Mouse (Mus musculus): ENCODE measurements around the gene C330007P06Rik. TPM values are rescaled to one million over a fixed set of nuclear protein-coding genes. Genes with fewer than 3 reads are reported as not detected.

C330007P06Rik gene
- total RNA-seq, 2 experiments from 2014 or later: 39.2 to 41.0 TPM

DNA sequence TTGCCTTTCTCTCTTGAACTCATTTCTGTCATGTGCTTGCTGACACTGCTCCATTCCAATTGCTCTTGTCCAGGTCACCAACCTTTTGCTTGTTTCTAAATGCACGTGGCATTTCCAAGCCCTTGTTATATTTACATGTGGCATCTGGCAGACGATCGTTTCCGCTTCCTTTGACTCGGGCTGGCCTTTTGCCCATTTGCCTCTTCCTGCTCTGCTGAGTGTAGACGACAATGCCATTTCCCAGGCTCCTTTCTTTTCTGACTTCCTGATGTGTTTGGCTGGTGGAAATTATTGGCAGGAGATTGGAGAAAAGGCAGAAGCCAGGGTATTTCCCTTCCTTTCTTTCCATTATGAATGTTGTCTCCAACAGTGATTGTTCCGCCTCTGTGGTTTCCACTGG, 34.5 kb downstream of the C330007P06Rik start:
- DNase-seq (ENCODE audit: low spot score in 2 of 2): no peak

DNA sequence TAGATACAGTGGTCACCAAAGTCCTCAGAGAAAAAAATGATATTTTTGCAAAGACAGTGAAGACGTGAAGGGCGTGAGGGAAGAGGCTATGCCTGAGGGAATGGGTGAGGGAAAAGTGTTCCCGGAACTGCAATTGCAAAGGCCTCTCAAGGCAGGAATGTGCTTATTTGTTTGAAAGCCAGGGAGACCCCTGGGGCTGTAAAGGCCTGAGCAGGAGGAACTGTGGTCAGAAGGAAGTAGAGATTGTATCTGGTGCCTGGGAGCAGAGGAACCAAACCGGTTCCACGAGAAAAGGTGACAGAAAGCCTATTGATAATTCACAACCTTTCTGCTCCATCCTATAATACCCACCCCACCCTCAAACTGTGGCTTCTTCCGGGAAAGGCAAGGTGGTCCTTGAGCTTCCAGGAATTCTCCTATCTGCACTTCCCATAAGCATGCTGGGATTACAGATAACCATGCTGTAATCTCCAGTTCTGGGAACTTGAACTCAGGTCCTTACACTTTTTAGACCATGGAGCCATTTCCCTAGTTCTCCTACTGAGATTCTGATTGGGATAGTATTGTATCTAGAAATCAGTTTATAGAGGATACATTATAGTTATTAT, 36.7 kb downstream of the C330007P06Rik start:
- no peak for DNase-seq (ENCODE audit: low spot score in 2 of 2)

GRCm38 (mm10) chrX:36833397-36834084, 40.4 kb downstream of the C330007P06Rik start:
- peak; percentile 18 to 24 for DNase-seq (ENCODE audit: low spot score in 2 of 2)

DNA sequence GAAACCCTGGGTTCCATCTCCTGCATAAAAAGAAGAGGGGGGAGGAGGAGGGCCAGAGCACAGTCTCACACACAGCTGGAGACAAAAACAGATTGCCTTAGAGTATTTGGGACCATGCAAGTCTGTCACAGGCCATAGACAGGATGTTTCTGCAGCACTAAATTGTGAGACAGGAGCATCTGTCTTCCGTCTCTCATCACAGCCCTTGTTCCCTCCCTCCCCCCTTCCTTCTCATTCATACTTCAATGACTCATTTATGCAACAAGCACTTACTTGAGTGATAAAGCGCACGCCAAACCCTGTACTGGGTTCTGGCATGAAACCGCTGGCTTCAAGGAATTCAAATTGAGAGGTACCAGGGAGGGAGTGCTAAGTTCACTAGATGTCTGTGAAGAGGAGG, 42.3 kb downstream of the C330007P06Rik start:
- no peak for DNase-seq (ENCODE audit: low spot score in 2 of 2)

DNA sequence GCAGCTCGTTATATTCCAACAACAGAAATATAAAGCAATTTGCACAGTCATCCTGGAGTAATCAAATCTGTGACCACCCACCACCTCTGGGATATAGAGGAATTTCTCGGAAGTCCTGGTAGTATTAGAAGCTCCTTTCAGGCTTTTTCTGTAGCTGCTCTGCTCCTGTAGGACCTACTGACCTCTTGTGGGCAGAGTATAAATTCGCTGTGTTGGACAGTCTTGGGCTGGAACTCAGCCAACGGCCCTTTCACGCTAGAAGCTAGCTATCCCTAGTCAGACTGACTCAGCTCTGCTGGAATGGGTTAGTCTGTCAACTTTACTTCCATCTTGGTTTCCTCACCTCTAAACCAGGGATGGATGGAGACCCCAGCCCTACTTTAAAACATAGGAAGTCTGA, 43.6 kb downstream of the C330007P06Rik start:
- DNase-seq (ENCODE audit: low spot score in 2 of 2): peak in 1 of 2 experiments; percentile 26

DNA sequence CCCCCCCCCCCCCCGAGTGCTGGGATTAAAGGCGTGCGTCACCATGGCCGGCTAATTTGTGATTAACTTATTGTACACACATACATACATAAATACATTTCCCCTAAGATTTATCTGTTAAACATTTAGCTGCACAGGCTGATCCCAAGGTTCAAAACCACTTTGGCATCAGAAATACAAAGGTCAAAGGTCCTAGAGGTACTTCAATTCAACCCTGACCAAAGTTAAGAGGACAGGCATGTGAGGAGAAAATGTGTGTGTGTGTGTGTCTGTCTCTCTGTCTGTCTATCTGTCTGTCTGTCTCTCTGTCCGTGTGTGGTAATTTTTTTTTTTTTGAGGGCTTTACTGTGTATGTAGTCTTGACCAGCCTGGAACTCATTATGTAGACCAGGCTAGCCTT, 47.0 kb downstream of the C330007P06Rik start:
- no peak for DNase-seq (ENCODE audit: low spot score in 2 of 2)

DNA sequence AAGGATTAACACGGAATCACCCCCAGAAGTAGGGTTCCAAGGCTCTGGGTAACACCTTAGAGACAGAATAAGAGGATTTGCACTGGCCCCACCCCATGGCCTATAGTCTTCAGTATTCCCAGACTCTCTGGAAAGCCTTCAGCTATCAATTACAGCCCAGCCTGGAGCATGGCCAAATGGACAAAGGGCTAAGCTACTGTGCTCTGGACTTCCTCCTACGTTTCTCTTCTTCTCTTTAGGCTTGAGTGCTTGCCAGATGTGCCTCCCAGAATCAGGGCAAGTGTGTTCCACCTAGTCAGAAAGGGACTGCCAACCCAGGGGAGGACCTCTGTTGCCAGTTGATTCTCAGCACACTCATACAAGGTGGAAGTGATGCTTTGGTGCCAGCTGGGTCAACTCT, 48.9 kb downstream of the C330007P06Rik start:
- DNase-seq (ENCODE audit: low spot score in 2 of 2): no peak

DNA sequence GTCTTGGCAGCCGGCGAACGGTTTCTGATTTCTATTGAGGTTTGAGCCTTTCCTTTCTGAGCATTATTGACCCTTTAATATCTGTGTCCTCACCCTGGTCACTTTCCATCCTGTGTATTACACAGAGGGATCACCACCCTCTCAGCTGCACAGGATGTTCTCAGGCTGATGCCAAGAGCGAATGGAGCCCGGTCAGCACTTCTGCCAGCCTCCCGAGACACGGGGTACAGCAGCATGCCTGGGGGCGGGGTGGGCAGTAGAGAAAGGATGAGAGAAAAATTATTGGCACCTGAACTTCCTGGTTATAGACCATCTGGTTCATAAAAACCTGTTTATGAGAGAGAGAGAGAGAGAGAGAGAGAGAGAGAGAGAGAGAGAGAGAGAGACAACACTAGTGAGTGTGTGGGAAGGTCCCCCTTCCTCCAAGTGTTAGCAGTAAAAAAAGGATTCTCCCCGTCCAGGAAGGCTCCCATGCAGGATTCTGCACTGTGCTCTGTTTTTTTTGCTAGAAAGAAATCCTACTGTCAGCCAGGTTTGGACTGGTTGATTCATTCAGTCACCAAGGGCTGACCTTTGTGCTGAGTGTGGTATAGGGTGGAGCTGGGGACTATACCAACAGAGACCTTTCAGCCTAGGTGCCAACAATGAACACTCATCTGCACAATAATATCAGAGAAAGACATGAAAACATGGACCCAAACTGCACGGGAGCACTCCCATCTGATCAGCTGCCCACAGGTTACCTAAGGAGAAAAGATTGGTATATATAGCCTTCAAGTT, 49.8 kb downstream of the C330007P06Rik start:
- DNase-seq (ENCODE audit: low spot score in 2 of 2): no peak

DNA sequence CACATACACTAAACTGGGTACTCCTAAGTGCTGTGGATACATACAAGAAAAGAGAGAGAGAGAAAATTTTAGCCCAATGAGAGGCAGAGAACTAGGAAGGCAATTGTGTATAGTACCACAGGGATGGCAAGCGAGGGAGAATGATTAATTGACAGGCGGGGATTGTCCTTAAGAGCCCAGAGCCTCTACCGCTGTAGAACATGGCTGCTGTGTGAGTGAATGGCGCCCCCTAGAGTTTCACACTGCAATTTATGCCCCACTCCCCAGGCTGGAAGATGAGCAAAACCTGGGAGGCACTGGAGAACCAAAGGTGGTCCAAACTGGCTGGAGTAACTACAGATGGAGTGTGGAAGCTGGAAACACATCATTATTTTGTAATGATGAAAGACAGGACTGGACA, 53.7 kb downstream of the C330007P06Rik start:
- DNase-seq (ENCODE audit: low spot score in 2 of 2): no peak

DNA sequence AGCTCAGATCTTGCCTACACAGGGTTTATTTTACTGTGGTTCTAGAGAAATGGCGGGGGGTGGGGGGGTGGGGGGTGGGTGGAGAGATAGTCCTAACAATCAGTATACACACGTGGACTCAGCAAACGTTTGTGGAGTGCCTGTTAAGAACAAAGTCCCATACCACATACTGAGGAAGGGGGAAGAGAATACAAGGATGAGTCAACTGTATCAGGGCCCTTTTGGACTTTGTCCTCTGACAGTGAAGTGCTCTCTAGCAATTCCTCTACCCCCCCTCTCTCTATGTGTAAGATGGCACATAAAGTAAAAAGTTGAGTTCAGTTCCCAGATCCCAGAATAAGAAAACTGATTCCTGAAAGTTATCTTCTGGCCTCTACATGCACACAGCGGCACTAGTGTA, 54.3 kb downstream of the C330007P06Rik start:
- no peak for DNase-seq (ENCODE audit: low spot score in 2 of 2)

DNA sequence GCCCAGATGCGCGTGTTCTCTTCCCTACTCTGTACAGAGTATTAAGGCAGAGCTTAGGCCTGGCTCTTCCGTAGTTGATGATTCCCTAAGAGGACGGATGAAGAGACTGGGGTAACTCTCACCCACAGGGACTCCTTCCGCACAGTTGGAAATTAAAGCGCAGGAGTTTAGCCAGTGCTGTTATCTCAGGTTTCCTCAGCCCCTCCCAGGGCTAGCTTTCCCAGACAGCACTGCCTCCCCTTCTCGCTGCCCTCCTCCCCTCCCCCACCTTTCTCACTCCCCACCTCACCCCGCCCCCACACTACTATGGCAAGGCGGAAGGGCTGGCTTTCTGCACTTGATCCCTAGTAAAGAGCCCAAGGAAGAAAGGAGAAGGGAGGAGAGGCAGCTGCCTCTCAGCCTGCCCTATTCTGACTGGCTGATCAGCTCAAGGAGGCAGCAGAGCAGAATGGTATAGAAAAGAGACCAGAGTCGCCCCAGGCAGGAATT, 56.9 kb downstream of the C330007P06Rik start:
- no peak for DNase-seq (ENCODE audit: low spot score in 2 of 2)

DNA sequence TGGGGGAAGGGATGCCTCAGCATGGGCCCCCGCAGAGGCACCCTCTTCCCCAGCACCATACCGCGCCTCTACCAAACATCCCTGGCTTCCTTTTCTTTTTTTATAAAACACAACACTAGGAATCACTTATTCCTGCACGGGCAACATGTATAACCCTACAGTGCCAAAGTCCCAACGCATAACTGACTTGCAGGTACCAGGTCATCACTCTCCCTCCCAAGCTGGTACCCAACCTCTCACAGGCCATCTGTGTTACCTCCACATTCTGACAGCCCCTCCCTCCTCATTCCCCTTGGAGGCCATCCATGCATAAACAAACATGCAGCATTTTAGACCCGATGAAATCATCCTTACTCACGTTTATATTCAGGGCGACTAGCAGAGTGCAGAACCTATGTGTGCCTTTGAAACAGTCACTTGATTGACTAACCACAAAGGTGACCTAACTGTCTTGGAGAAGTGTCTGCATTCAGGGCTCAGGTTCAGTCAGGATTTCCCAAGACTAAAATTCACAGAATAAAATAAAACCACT, 57.5 kb downstream of the C330007P06Rik start:
- DNase-seq (ENCODE audit: low spot score in 2 of 2): no peak

DNA sequence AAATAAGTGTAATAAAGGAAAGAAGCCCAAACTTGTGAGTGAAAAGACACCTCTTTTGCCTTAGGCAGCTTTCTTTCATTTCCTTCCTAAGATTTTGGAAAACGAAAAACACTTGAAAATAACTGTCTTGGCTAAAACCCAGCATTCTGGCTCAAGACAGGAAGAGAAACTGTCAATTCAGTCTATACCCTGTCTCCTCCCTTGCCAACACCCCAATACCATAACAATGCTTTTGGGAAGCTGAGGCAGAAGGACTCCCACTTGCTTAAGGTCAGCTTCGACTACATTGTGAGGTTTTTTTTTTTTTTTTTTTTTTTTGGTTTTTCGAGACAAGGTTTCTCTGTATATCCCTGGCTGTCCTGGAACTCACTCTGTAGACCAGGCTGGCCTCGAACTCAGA, 58.5 kb downstream of the C330007P06Rik start:
- no peak for DNase-seq (ENCODE audit: low spot score in 2 of 2)

- no peak for DNase-seq (ENCODE audit: low spot score in 2 of 2)
These were observed 58.9 kb downstream of the C330007P06Rik start for GRCm38 (mm10) chrX:36815022-36815421.

- DNase-seq (ENCODE audit: low spot score in 2 of 2): no peak
These were observed 59.6 kb downstream of the C330007P06Rik start for GRCm38 (mm10) chrX:36814161-36814836.

GRCm38 (mm10) chrX:36811377-36811776, 62.5 kb downstream of the C330007P06Rik start:
- no peak for DNase-seq (ENCODE audit: low spot score in 2 of 2)

GRCm38 (mm10) chrX:36808318-36808683, 65.6 kb downstream of the C330007P06Rik start:
- no peak for DNase-seq (ENCODE audit: low spot score in 2 of 2)

DNA sequence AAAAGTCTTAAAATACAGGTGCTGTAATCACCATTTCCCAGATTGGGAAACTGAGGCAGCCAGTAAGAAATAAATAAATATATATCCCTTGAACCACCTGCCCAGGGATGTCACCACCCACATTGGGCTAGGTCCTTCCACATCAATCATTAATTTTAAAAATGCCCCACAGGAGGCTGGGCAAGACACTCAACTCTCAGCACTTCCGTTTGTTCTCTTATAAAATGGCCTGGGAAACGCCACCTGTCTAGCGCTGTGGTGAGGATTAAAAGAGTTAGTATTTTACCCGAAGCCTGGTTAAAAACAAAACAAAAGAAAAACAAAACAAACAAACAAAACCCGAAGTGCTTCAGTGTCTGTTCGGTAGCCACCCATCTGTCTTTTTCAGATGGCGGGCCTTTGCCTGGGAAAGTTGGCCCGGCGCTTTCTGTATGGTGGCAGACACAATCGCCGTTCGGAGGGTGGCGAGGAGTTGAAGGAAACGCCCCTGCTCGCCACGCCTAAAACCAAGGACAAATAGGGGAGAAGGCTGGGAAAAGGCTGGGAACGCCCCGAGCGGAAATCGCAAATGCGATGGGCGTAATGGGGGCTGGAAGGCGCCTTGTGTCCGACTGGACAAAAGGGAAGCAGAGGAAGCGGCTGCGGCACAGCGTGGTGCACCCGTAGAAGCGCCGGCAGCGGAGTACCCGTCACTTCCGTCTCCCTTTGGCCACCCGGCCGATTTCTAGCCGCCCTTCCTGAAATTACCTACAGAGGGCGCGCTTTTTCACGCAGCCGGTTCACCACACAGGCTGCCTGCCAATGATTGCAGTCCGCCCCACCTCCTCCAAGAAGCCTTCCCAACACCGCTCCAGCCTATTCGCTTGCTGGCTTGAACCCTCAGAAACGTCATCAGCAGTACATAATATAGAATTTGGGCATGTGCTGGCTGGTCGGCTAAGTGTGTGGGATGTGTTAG, 66.3 kb downstream of the C330007P06Rik start:
- DNase-seq (ENCODE audit: low spot score in 2 of 2): peak; percentile 64 to 77

- no peak for DNase-seq (ENCODE audit: low spot score in 2 of 2)
These were observed 68.3 kb downstream of the C330007P06Rik start for GRCm38 (mm10) chrX:36805466-36806235.
